Mouse (Mus musculus) T-helper 17 cell (primary cell): ENCODE measurements at regions not wholly inside any gene's neighbourhood (a gene's known extent, or its start where the extent isn't known, plus 50 kb on each side); places are given as distances from the start of the nearest gene placed in this dataset.

Experiments used
- in situ Hi-C, 2 experiments: fragments of 300-600 bp; cut with MboI, MseI; formaldehyde crosslinking; loops; 1 replicate in 1 of 2; 2 replicates in 1 of 2; pipeline ENCODE4 v1.15.1; 2025; ENCODE audit warnings: high pct_unique_total_duplicates in 2 of 2

DNA sequence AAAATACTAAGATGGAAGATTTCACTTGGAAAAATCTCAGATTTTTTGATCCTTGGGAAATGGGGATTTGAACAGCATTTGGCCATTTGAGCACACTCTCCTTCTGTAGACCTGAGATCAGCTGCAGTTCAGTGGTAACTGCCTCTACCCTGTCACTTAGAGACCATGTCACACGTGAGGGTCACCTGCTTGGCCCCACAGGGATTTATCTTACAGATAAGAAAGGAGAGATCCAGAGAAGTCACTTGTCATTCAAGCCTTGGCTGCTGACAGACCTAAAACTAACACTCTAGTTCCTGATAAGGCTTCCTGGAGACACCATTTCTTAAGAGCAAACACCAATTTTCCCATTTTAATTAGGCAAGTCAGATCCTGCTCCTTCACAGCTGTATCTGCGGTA, 270.2 kb downstream of the Epha4 start:
- in situ Hi-C loops, result loop anchor here in 1 of 2 experiments (10.0 kb wide), 1 partner anchor 320 kb away; no protein-coding TSS in a partner anchor

DNA sequence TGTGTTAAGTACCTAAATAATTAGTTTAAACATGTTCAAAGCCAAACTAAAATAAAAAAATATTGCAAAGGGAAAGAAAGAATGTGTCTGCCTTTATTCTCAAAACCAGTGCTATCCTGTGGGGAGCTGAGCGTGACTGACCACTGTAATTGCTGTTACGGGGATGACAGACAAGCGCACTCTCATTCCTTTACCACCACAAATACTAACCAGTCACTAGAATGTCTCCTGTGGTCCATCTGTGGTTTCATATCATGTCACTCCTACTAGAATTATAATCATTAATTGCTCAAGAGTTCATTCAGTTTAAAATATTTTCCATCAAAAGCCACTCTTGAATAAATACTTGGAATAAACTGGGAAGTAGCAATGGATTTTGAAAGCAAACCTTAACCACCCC, 268.8 kb downstream of the Epha4 start:
- in situ Hi-C loops, result loop anchor here in 1 of 2 experiments (10.0 kb wide), 1 partner anchor 321 kb away; no protein-coding TSS in a partner anchor

DNA sequence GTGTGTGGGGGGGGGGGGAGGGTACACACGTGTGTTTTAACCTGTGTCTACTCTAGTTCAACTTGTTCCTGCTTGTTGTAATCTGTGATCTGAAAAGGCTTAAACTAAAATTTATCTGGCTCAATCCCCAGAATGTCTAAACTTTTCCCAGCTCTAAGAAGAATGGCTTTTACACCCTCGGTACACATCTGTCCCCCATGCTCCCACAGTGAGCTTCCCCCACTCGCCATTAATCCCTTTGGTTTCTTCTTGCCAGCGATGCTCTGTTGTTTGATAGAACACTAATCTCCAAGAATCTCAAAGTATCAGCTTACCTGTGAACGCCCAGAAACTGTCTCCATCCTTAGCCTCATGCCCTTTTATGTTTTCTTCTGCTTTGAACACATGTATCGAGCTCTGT, 260.6 kb downstream of the Epha4 start:
- in situ Hi-C loops, result no loop called here

DNA sequence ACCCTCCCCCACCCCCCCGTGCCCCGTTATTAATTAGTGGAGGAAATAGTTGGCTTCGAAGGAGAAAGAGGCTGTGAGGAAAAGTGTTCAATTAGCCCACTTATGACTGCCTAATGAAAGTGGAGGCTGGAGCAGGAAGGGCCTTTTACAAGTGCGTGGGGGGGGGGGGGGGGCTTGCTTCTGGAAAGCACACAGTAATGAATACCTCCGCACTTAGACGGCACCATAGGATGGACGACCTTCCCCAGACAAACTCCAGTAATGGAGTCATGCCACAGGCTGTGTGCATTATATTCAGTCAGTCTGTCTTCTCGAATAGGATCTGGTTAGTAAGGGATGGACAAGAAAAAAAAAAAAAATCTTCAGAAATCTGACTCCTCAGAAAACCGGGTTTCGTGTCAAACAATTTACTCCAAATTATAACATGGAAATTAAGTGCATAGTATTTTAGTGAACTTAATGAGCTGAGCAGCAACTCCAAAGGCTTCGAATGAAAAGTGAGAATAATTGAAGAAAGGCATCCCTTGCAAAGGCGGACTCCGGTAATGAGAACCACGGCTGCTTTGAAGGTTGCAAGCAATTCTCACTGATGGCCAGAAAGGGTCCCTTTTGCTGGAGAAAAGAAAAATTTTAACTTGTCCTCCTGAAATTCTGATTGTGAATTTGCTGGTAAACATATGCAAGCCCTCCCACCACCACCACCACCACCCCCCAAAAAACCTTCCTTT, 258.6 kb downstream of the Epha4 start:
- in situ Hi-C loops, result no loop called here

DNA sequence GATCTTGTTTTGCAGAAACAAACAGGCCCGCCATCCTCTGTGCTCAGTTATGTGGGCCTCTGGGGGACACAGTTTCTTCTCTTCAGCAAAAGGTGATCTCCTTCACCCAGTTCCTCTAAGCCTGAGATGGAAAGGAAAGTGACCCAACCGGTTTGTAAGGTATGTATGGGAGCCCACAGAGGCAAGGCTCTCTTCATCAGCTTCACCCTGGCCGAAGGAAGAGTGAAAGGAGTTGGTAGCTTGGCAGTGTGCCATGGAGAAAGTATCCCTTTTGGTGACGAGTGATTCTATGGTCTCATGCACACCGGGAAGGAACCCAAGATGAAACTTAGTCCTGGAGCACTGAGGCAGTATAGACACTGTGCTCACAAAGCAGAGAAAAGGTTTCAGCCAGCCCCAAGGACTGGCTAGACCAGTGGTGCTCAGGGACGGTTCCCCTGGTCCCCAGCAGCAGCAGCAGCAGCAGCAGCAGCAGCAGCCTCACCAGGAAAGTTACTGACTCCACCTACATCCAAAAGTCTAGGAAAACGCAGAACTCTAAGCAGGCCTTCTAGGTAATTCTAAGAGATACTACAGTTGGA, 256.1 kb downstream of the Epha4 start:
- in situ Hi-C loops, result no loop called here

DNA sequence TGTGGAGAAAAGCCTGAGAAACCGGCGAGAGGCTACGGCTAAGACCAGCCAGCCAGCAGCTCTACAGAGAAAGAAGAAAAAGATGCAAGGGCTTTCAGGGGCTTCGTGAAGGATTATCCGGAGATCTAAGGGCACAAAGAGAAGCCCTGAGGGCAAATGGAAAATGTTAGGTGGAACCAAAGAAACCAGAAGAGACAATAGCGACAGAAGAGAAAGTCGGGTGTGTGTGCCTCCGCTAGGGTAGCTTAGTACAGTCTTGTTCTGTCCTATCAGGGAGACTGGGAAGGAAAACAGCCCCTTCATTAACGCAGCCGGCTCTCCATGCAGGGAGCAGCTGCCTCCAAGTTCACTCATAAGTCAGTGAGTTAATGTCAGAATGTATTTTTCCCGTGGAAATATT, 255.1 kb downstream of the Epha4 start:
- in situ Hi-C loops, result no loop called here

DNA sequence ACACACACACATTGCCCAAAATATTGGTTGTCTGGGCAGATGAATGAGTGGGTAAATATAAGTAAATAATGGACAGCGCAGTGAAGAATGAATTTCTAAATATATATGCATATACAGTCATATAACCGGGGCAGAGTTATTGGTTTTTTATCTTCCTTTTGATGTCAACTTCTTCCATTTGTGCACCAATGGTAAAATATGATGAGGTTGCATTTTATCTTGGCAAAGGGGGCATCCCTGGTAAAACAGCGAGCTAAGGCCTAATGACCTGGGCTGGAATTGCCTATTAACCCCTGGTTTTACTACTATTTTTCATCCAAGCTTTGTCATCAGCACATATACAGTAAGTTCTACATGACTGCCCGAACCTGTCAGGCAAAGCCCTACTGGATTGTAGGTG, 253.2 kb downstream of the Epha4 start:
- in situ Hi-C loops, result no loop called here

DNA sequence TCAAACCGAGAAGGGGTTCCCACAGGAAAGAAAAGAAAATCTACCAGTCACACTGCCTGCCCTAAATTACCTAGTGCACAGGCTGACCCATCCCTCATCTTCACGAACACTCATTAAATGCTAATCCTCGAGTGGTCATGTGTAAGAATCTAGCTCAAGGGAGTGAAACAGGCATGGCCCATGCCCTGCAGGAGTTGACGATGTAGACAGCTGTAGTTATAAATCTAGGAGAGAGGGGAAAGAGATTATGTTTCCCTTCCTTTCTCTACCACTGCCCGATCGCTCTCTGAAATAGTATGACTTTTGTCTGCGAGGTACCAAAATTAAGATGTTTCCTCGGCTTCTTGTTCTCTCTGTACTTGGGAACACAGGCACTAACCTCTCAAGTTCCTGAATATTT, 249.2 kb downstream of the Epha4 start:
- in situ Hi-C loops, result no loop called here

DNA sequence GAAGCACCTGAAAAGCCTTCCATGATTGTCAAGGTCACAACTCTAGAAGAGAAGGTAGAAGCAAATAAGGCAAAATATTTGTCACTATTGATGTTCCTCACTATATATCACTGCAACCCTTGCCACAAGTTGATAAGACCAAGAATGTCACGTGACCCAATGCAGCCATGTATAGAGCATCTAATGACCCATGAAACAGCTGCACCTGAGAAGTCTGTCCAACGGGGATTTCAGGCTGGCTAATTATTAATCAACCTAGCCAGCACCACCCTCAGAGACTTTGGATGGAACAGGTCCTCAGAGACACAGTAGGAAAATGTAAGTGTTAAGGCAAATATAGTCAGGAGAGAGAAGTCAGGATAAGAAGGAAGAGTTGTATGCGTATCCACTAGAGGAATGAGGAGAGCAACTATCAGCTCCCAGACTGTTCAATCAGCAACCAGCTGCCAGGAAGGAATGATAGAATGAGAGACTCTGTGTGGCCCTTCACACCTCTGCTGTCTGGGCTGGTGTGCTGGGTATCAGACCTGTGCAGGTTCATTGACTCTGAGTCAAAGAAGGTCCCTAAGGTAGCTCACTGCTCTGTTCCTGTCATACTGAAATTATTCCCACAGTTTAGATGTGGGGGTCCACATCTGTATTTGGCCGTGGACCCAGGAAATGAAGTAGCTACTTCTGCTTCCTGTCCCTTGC, 247.4 kb downstream of the Epha4 start:
- in situ Hi-C loops, result no loop called here

DNA sequence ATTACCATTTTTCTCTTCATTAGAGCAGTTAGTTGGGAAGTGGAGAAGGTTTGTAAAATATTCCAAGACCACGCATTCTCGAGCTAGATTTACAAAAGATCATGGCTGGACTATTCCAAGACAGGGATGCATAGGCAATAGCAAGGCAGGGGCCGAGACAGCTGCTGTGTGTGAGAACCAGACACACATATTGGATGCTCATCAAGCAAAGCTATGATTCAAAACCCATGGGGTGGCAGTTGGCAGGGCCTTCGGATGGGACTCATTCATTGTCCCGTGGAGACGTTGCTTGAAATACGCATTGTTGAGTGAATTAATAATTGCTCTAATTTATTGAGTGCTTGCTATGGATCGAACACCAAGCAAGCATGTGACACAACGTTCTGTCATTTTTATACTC, 239.6 kb downstream of the Epha4 start:
- in situ Hi-C loops, result loop anchor here in 1 of 2 experiments (10.0 kb wide), 1 partner anchor 1870 kb away; no protein-coding TSS in a partner anchor

DNA sequence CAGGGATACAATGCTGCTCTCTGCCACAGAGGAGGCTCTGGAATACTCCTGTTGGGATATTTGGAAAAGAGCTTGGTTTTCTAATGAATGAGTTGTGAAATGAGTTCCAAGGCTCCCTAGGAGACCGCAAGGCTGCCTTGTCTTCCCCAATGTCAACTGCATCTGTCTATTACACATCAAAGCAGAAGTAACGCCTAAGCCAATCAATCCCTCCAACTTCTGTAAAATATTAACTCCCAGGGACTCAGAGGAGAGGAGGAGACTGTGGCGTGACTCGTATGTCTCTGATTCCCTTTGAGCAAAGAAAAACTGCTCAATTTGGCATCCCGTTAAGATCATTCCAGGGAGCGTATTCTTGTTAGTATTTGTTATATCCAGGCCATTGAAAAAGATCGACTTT, 235.3 kb downstream of the Epha4 start:
- in situ Hi-C loops, result loop anchor here in 1 of 2 experiments (10.0 kb wide), 1 partner anchor 1875 kb away; no protein-coding TSS in a partner anchor

DNA sequence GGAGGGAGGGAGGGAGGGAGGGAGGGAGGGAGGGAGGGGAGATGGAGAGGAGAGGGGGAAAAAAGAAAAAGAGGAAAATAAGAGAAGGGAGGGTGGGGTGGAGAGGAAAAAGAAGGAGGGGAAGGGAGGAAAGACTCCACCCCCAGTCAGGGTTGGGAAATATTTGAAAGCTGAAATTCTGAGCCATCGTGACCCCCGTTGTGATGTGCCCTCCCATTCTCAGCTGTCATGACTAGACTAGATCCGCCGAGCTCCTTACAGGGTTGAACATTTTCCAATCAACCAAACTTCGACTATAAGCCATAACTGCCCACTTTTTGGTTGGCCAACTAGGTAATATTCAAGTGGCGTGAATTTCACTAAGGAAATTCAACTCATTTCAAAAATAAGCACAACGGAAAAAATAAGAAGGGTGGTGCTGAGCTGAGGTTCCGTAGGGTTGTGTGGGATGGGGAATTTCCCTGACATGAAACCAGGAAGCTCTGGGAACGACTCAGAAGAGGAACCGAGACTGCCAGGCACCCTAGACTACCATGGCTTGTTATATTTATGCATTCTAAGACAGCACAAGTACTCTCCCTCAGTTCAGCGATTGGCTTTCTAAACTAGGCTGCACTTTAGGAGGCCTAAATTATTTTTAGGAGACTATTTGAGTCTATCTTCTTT, 234.4 kb downstream of the Epha4 start:
- in situ Hi-C loops, result no loop called here

DNA sequence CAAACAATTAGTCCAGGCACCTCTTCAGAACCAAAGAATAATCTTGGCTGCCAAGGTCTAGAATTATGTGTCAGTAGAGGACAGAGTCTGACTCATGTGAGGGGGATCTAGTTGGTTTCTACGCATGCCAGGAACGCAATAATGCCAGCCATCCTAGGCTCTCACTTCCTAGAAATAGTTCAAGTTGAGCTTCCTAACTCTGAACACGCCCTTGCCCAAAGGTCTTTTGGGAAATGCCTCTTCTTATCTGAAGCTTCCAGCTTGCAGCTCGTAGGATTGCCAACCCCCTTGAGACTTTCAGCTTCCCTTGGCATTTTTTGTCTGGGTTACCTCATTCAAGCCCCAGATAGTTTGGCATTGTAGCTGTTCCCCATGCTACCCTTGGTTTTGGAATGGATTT, 233.1 kb downstream of the Epha4 start:
- in situ Hi-C loops, result no loop called here

DNA sequence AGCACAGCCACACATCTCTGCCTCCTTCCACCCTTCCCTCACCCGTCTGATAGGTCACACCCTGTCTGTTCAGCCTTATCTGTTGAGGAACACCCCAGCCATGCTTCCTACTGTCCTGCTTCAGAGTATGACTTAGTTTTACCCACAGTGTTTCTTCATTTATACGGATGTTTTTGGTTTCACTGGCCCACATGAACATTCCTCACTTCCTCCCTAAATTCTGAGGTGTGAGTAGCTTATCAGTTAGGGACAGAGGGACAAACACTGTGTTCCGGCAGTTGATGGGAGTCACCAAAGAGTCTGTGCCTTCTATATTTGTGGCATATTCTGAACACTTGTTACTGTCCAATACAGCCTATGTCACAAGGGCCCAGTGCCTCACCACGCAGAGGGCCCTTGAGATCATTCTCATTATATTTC, 216.2 kb downstream of the Epha4 start:
- in situ Hi-C loops, result no loop called here

DNA sequence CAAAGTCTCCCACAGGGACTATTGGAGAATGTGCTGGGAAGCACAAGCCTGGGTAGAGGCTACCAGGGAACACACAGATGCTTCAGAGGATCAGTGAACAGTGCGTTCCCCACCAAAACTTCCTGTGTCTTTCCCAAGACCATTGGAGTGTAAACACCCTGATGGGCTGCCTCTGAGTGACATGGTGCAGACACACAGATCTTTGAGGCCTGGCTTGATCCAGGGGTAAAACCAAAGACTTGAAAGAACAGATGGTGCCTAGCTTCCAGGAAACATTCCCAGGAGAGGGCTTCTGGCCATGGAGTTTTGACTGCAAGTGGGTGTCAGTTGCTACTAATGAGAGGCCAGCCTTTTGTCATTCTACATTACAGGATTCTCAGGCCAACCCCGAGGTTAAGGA, 214.1 kb downstream of the Epha4 start:
- in situ Hi-C loops, result no loop called here

DNA sequence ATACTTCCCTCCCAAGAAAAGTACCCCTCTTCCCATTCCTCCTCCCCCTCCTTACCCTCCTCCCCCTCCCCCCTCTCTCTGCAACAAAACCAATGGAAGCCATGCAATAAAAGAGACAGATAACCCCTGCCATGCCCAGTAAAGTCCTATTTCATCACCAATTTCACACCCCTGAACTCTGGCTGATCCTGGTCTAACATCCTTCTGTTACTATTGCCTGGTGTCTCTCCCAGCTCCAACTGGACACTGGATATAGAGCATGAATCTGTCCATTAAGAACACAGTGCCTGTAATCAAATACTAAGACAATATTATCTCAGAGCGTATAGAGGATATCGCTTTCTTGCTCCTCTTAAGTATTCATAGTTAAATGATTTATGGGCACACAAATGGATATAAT, 210.1 kb downstream of the Epha4 start:
- in situ Hi-C loops, result no loop called here

DNA sequence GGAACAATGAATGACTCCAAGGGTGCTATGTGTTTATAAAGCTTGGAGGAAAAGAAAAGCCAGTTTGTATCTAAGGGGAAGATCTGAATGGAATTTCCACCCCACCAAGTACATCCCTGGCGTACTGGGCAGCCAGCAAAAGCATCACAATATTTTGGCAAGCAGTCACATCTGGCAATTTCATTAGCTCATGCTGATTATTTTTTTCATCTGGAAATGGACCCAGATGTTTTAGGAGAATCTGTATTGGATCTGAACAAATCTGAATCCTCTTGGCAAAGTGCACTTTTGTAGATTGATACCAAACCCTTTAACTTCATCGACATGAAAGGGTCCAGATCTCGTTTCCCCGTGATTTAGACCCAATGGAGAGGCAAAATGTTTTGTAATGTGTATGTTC, 207.1 kb downstream of the Epha4 start:
- in situ Hi-C loops, result no loop called here

DNA sequence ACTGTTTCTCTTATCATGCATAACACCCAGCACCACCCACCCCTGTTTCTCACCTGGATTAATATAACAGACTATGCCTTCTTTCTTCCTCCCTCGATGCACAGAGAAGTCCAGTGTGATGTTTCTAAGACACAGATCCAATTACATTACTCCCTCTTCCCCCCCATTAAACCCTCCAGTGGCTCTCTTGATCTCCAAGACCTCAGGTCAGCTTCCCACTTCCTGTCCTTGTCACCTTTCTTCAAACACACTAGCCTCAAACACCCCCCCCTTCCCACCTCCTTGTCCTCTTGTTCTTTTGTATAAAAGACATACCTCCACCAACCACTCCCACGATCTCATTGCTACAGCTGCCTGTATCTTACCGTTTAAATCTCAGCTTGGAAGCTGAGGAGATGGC, 201.8 kb downstream of the Epha4 start:
- in situ Hi-C loops, result no loop called here

DNA sequence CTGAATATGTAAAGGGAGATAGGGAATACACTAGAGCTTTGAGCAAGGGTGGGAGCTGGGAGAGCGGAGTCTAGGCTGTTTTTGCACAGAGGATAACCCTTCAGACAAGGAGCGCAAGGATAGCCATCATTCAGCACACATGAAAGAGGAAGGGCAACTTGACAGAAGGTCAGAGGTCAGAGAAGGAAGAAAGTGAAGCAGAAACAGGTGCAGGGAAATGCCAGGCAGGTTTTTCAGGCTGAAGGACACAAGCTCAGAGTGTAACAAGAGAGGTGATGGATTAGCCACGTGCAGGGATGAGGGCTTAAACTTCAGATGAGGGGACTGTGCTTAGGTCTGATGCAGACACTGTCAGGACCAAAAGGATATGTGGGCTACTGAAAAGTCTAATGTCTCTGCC, 199.5 kb downstream of the Epha4 start:
- in situ Hi-C loops, result no loop called here

DNA sequence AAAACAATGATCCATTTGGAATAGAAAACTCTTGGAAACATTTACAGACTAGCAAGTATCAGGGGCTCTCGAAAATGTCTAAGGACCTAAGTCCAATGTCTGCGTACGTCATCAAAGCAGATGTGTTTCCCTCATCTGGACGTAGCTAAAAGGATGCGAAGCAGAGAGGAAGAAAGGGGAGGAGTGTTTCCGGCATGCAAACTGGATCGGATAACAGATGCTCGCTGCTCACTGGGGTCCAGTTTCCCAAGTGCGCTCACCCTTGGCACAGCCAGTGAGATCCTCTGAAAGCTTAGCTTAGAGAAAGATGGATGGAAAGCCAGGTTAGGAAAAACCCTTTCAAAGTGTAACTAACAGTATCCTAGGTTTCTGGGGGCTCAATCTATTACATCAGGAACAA, 198.7 kb downstream of the Epha4 start:
- in situ Hi-C loops, result no loop called here
